Mouse (Mus musculus) monocyte, adult 5-6 weeks (primary cell): ENCODE results near the gene Ncdn. TPM values are rescaled to one million over a fixed set of nuclear protein-coding genes. Genes with fewer than 3 reads are reported as not detected.

Experiments used
- ATAC-seq: fragments of 153-309, 156-312 bp; replicated peaks from 2 replicates; pipeline ENCODE4 v1.8.0; 2017; ENCODE audit warnings: mild to moderate bottlenecking; ENCODE audit not compliant: low TSS enrichment, insufficient number of reproducible peaks, severe bottlenecking, poor library complexity, low FRiP score
- total RNA-seq: library from RNA; stranded (forward); fragments of 200-1000, 200-491, 200-594 nt; gene quantifications from 3 replicates; pipeline ENCODE4 v1.2.3, GENCODE M21; 2017

Gene Ncdn
- total RNA-seq, 1 experiment from 2014 or later, result 6.5 TPM

- no peak for ATAC-seq
Measured at GRCm38 (mm10) chr4:126735382-126736000, 17.7 kb downstream of the Ncdn start.

DNA sequence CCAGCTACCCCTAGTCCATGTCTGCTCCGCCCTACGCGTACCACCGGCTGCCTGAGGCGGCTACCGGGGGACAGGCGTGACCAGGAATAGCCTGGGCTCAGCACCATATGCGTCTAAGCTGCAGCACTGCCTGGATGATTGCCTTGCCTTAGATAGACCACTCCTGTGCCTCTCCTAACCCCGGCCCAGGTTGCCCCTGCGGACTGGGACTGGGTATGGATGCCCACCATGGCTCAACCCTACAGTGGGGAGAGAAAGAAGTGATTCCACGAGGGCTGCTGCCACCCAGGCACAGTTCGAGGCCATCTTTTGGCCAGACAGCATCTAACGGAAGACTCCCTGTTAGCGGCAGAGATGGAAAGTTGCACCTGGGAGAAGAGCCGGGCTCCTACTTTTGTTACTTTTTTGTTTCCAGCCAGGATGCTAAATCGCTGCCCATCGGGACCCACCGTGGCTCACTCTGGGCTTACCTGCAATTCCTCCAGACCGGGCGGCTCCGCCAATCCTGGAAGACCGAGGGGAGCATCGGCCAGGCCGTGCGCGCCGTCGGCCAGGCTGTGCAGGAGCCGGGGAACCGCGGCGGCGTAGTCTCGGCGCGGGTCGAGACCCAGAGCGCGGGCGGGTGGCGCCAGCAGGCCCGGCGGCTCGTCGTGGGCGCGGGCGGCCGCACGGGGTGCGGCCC is 18.4 kb downstream of the Ncdn start:
- ATAC-seq, result no peak

DNA sequence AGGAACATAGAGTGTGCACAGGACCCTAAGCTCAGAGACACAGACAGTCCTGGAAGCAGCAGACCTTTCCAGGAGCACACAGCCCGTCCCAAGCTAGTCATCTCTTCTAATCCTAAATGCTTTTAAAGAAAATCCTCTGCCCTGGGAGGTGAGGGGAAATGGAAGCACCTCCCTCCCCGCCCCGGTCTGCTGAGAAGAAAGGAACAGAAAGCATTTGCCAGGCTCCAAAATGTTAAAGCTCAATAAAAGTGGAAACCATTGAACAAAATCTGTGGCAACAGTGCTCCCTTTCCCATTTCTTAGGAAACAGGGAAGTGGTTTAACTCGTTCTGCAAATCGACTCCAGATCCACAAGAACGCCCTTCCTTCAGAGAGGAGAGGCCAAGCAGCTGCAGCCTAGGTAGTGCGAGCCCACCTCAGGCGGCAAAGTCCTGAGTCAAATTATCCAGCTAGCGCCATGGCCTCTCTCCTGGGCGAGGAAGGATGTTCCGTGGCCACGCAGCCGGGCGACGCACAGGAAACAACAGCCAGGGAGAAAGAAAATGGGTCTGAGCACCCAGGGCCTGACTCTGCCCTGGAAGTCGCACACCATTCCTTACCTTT is 19.1 kb downstream of the Ncdn start:
- no peak for ATAC-seq

- ATAC-seq, result no peak
Measured at GRCm38 (mm10) chr4:126732531-126733380, 20.5 kb downstream of the Ncdn start.

DNA sequence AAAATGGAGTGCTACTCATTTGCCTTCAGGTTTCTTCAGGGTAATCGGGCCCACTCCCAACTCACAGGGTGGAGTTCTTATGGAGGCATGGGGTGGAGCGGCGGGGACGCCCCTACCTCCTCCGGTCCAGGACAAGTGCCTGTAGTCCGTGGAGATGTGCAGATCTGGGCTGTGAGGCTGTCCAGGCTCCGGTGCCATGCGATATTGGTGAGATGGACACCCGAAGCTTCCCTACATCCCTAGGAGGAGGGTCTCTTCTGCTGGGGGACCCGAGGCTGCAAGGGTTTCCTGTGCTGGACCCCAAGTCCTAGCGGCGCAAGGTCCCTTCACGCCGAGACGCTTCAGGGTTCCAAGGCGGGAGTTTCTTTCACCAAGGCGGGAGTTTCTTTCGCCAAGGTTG is 21.1 kb downstream of the Ncdn start:
- no peak for ATAC-seq

DNA sequence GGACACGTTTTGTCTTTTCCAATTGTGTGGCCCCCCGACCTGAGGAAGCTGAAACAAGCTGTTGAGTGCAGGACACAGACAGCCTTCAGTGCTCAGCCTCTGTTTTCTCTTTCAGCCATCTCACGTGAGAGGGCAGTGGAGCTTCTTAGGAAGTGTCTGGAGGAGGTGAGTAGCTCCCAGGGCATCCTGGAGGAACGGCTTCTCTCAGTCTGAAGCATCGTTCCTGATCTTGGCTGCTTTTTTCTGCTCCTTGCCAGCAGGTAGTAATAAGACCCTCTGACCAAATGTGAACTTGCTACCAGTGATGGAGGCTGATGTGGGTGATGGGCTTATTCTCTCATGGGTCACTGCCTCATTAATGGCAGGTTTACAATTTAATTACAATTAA is 45.8 kb downstream of the Ncdn start:
- ATAC-seq, result no peak

DNA sequence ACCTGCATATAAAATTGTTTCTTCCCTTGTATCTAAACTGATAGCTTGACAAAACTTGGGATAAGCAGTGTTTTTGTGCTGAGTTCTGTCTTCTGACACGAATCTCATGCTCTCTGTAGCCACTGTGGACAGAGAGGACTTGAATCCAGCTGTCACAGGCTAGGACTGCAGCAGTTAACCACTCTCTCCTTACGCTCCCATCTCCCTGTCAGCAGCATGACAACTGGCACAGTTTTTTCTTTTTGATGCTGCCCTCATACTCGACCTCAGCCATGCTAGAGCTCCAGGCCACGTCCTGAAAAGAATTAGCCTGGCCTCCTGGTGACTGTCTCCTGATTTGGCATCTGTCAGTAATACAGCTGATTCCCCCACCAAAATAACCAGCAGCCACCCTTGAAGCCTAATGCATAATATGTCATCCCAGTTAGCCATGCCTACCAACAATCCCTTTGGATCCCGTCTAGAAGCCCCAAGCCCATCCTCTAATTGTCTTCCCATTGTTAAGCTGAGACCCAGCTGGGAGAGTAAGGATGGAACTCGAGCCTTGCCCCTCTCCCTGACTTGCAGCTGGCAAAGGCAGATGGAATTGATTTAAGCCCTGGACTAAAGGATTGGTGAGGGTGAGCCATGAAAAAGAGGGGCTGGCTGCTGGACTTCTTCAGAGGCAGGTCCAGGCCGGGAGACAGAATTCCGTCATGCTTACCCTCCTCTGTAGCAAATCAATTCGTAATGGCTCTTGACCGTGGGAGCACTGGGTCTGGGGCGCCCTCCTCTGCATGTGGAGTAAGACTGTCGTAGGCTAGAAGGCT is 46.4 kb downstream of the Ncdn start:
- ATAC-seq, result no peak

- ATAC-seq, result no peak
Measured at GRCm38 (mm10) chr4:126696908-126697307, 56.3 kb downstream of the Ncdn start.

Other genes starting within 250 kb of the Ncdn start
- 3.7 to 8.4 TPM (median 5.7 TPM) in 3 replicates for gene Ago4, start 220.0 kb downstream of the Ncdn start, total RNA-seq
- 1.7 to 15.5 TPM (median 9.2 TPM) in 3 replicates for gene Clspn, start 196.5 kb downstream of the Ncdn start, total RNA-seq
- gene 5730409E04Rik, start 143.6 kb downstream of the Ncdn start, total RNA-seq, result 2.3 to 6.4 TPM (median 3.7 TPM) in 3 replicates
- 64.6 to 85.4 TPM (median 64.6 TPM) in 3 replicates for gene Psmb2, start 75.8 kb downstream of the Ncdn start, total RNA-seq
- gene Tfap2e, start 17.2 kb downstream of the Ncdn start, total RNA-seq, result not detected in 3 replicates
- gene AU040320, start 106 bp upstream of the Ncdn start, total RNA-seq, result 18.5 to 37.3 TPM (median 20.5 TPM) in 3 replicates
- 15.8 to 61.9 TPM (median 46.3 TPM) in 3 replicates for gene Zmym4, start 214.7 kb upstream of the Ncdn start, total RNA-seq